Mouse (Mus musculus) forebrain, embryonic 15.5 days (tissue): ENCODE measurements around the gene Anapc7. TPM values are rescaled to one million over a fixed set of nuclear protein-coding genes. Genes with fewer than 3 reads are reported as not detected.
"Not testable (repeated sequence)": the region's sequence is repeated elsewhere in the genome, so short reads cannot be mapped to it uniquely, and the experiment has no call there.

Source experiments
- ATAC-seq: fragments of 200-750 bp; cut with Nextera tagmentation; replicated peaks from 2 replicates; pipeline ENCODE4 v1.8.0; 2017; ENCODE audit warnings: mild to moderate bottlenecking, moderate TSS enrichment, moderate library complexity
- H3K27ac ChIP-seq: fragments of 300-500 bp; sonication (generic); replicated peaks from 2 replicates; pipeline ENCODE4 v1.5.1; 2015; ENCODE audit warnings: mild to moderate bottlenecking, inconsistent platforms
- H3K27me3 ChIP-seq: fragments of 300-500 bp; sonication (generic); 2 replicates; pipeline ENCODE4 v1.6.1; 2015; ENCODE audit warnings: inconsistent platforms
- H3K36me3 ChIP-seq: fragments of 300-500 bp; sonication (generic); 2 replicates; pipeline ENCODE4 v1.6.1; 2015; ENCODE audit warnings: mild to moderate bottlenecking, inconsistent platforms
- H3K4me1 ChIP-seq: fragments of 300-500 bp; sonication (generic); 2 replicates; pipeline ENCODE4 v1.6.1; 2015; ENCODE audit warnings: inconsistent platforms
- H3K4me2 ChIP-seq: fragments of 300-500 bp; sonication (generic); replicated peaks from 2 replicates; pipeline ENCODE4 v1.6.1; 2015; ENCODE audit warnings: mild to moderate bottlenecking, inconsistent platforms
- H3K4me3 ChIP-seq: fragments of 300-500 bp; sonication (generic); 2 replicates; pipeline ENCODE4 v1.5.1; 2015; ENCODE audit warnings: mild to moderate bottlenecking, inconsistent platforms
- H3K9ac ChIP-seq: fragments of 300-500 bp; sonication (generic); replicated peaks from 2 replicates; pipeline ENCODE4 v1.6.1; 2015; ENCODE audit warnings: mild to moderate bottlenecking, inconsistent platforms
- H3K9me3 ChIP-seq: fragments of 300-500 bp; sonication (generic); 2 replicates; pipeline ENCODE4 v1.6.1; 2016; ENCODE audit warnings: inconsistent platforms
- WGBS: fragments of 180-500 bp; shearing (Covaris S2); methylation state at CpG from one replicate; pipeline ENCODE4 v1.1.7; 2015; ENCODE audit warnings: mixed read lengths; 5-methylcytosine and 5-hydroxymethylcytosine counted together
- polyA plus RNA-seq: library from polyadenylated mRNA; unstranded; fragments of >200 nt; fragmentation: Nextera tagmentation; extraction: Ambion mirVana; gene quantifications from 2 replicates; pipeline ENCODE4 v1.2.1, GENCODE M21; 2015

The Anapc7 gene
- polyA plus RNA-seq, 1 experiment from 2014 or later, result 53.3 TPM

- Histone ChIP-seq H3K4me2 (no peak overlapping the region), H3K27me3 (no peaks in the 10 kb centered on the region), H3K4me3 (no peak overlapping the region), H3K9ac (no peak overlapping the region), H3K36me3 (peaks cover 68% of the 10 kb centered on the region), H3K9me3 (no peaks in the 10 kb centered on the region), H3K4me1 (no peaks in the 10 kb centered on the region), H3K27ac (no peak overlapping the region)
- ATAC-seq, result no peak
- WGBS, result 94% methylated on average over 5 of the region's 5 CpGs
Observed at GRCm38 (mm10) chr5:122481844-122482243, 60.4 kb downstream of the Anapc7 start.

- Histone ChIP-seq H3K27me3 (no peaks in the 10 kb centered on the region), H3K4me3 (no peak overlapping the region), H3K36me3 (peaks cover 64% of the 10 kb centered on the region), H3K9me3 (no peaks in the 10 kb centered on the region), H3K27ac (no peak overlapping the region), H3K4me2 (no peak overlapping the region), H3K9ac (no peak overlapping the region), H3K4me1 (no peaks in the 10 kb centered on the region)
- no peak for ATAC-seq
- 90% methylated on average over 6 of the region's 6 CpGs for WGBS
Observed at GRCm38 (mm10) chr5:122482733-122483391, 61.4 kb downstream of the Anapc7 start.

GRCm38 (mm10) chr5:122486243-122486642 is 64.8 kb downstream of the Anapc7 start:
- WGBS, result 80% methylated on average over 5 of the region's 5 CpGs

GRCm38 (mm10) chr5:122487825-122488224 is 66.3 kb downstream of the Anapc7 start:
- 89% methylated on average over 6 of the region's 6 CpGs for WGBS
- ATAC-seq, result no peak
- peaks cover 74% of the 10 kb centered on the region for H3K36me3 ChIP-seq

More at GRCm38 (mm10) chr5:122486243-122486642, 64.8 kb downstream of the Anapc7 start:
- H3K4me1 ChIP-seq, ATAC-seq, H3K27me3 ChIP-seq, H3K9ac ChIP-seq, H3K9me3 ChIP-seq, H3K4me3 ChIP-seq, H3K27ac ChIP-seq, H3K4me2 ChIP-seq: not testable (repeated sequence)
- peaks cover 75% of the 10 kb centered on the region for H3K36me3 ChIP-seq

GRCm38 (mm10) chr5:122490148-122490547 is 68.7 kb downstream of the Anapc7 start:
- 94% methylated on average over 2 of the region's 2 CpGs for WGBS
- peaks cover 63% of the 10 kb centered on the region for H3K36me3 ChIP-seq
- no peak overlapping the region for H3K4me2 ChIP-seq
- ATAC-seq, result no peak
- no peaks in the 10 kb centered on the region for H3K9me3 ChIP-seq
- H3K27ac ChIP-seq, result no peak overlapping the region
- H3K4me1 ChIP-seq, result peaks cover 3% of the 10 kb centered on the region; the same call in 1 of the 2 replicates
- no peak overlapping the region for H3K9ac ChIP-seq
- no peak overlapping the region for H3K4me3 ChIP-seq
- H3K27me3 ChIP-seq, result no peaks in the 10 kb centered on the region

More at GRCm38 (mm10) chr5:122487825-122488224, 66.3 kb downstream of the Anapc7 start:
- Histone ChIP-seq H3K4me2 (no peak overlapping the region), H3K4me1 (no peaks in the 10 kb centered on the region), H3K9me3 (no peaks in the 10 kb centered on the region), H3K9ac (no peak overlapping the region), H3K27me3 (no peaks in the 10 kb centered on the region), H3K4me3 (no peak overlapping the region), H3K27ac (no peak overlapping the region)

- H3K4me3 ChIP-seq, result no peak overlapping the region
- no peak overlapping the region for H3K4me2 ChIP-seq
- no peak for ATAC-seq
- H3K4me1 ChIP-seq, result peaks cover 3% of the 10 kb centered on the region; the same call in 1 of the 2 replicates
- peaks cover 68% of the 10 kb centered on the region for H3K36me3 ChIP-seq
- no peaks in the 10 kb centered on the region for H3K27me3 ChIP-seq
- WGBS, result 90% methylated on average over 10 of the region's 10 CpGs
- no peak overlapping the region for H3K9ac ChIP-seq
- no peak overlapping the region for H3K27ac ChIP-seq
- H3K9me3 ChIP-seq, result no peaks in the 10 kb centered on the region
Observed at GRCm38 (mm10) chr5:122491385-122491784, 69.9 kb downstream of the Anapc7 start.

GRCm38 (mm10) chr5:122493035-122493434 is 71.5 kb downstream of the Anapc7 start:
- H3K4me1 ChIP-seq, result peaks cover 15% of the 10 kb centered on the region
- H3K36me3 ChIP-seq, result peaks cover 62% of the 10 kb centered on the region
- H3K9ac ChIP-seq, result no peak overlapping the region
- H3K4me3 ChIP-seq, result no peak overlapping the region
- no peaks in the 10 kb centered on the region for H3K9me3 ChIP-seq
- ATAC-seq, result no peak
- no peak overlapping the region for H3K4me2 ChIP-seq
- WGBS, result 90% methylated on average over 2 of the region's 2 CpGs
- H3K27ac ChIP-seq, result no peak overlapping the region
- no peaks in the 10 kb centered on the region for H3K27me3 ChIP-seq

GRCm38 (mm10) chr5:122494449-122494848 is 73.0 kb downstream of the Anapc7 start:
- H3K4me1 ChIP-seq, result peaks cover 26% of the 10 kb centered on the region
- no peak overlapping the region for H3K9ac ChIP-seq
- ATAC-seq, result no peak
- no peak overlapping the region for H3K4me3 ChIP-seq
- no peak overlapping the region for H3K4me2 ChIP-seq
- no peaks in the 10 kb centered on the region for H3K27me3 ChIP-seq
- no peaks in the 10 kb centered on the region for H3K9me3 ChIP-seq
- WGBS, result 78% methylated on average over 1 of the region's 1 CpGs
- H3K36me3 ChIP-seq, result peaks cover 48% of the 10 kb centered on the region
- H3K27ac ChIP-seq, result no peak overlapping the region

Other genes with a start within 250 kb of the Anapc7 start
- 1.4 and 1.6 TPM in 2 replicates for gene Hvcn1, start 214.9 kb upstream of the Anapc7 start, polyA plus RNA-seq
- 4.2 and 4.5 TPM in 2 replicates for gene Tctn1, start 157.2 kb upstream of the Anapc7 start, polyA plus RNA-seq
- gene Pptc7, start 137.3 kb upstream of the Anapc7 start, polyA plus RNA-seq, result 8.2 and 8.3 TPM in 2 replicates
- gene Rad9b, start 67.5 kb upstream of the Anapc7 start, polyA plus RNA-seq, result 17.6 and 17.8 TPM in 2 replicates
- 252 and 266 TPM in 2 replicates for gene Vps29, start 67.3 kb upstream of the Anapc7 start, polyA plus RNA-seq
- gene Gpn3, start 49.8 kb upstream of the Anapc7 start, polyA plus RNA-seq, result 47.7 and 52.4 TPM in 2 replicates
- 133 and 135 TPM in 2 replicates for gene Fam216a, start 49.3 kb upstream of the Anapc7 start, polyA plus RNA-seq
- 165 and 193 TPM in 2 replicates for gene Arpc3, start 29.8 kb upstream of the Anapc7 start, polyA plus RNA-seq
- gene Atp2a2, start 80.5 kb downstream of the Anapc7 start, polyA plus RNA-seq, result 38.5 and 39.1 TPM in 2 replicates
- 64.3 and 67.0 TPM in 2 replicates for gene Ift81, start 192.8 kb downstream of the Anapc7 start, polyA plus RNA-seq
- gene P2rx7, start 222.2 kb downstream of the Anapc7 start, polyA plus RNA-seq, result 1.4 and 1.8 TPM in 2 replicates